Mouse (Mus musculus) WW6 (cell line): ENCODE data around the gene Lamc1.

Experiments used
- DNase-seq: peaks from one replicate; pipeline ENCODE4 v3.0.0-alpha.2; 2013; ENCODE audit warnings: low read depth, low spot score

The Lamc1 gene

DNA sequence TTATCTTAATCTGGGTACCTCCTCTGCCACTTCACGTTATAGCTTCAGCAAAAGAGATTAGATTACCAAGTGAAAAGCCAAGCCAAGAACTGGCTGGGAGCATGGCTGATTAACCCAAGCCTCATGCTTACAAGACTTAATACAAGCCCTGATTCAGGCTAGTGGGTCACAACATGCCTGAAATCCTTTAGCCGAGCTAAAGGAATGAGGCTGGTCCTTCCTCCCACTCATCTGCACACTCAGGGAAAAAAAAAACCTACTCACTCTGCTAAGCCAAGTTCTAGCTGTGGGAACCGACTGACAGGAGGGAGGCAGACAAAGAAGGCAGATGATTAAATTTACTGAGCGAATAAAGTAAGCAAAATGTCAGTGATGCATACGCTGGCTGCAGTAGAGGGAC lies 65.7 kb downstream of the Lamc1 start:
- DNase-seq = no peak

- no peak for DNase-seq
Observed at GRCm38 (mm10) chr1:153265579-153265978, 67.0 kb downstream of the Lamc1 start.

- no peak for DNase-seq
Observed at GRCm38 (mm10) chr1:153265066-153265465, 67.5 kb downstream of the Lamc1 start.

- DNase-seq = no peak
Observed at GRCm38 (mm10) chr1:153259752-153260300, 72.8 kb downstream of the Lamc1 start.

GRCm38 (mm10) chr1:153252540-153253210 lies 79.9 kb downstream of the Lamc1 start:
- DNase-seq = no peak

GRCm38 (mm10) chr1:153251590-153252206 lies 80.9 kb downstream of the Lamc1 start:
- no peak for DNase-seq

GRCm38 (mm10) chr1:153241346-153241745 lies 91.2 kb downstream of the Lamc1 start:
- DNase-seq = no peak

DNA sequence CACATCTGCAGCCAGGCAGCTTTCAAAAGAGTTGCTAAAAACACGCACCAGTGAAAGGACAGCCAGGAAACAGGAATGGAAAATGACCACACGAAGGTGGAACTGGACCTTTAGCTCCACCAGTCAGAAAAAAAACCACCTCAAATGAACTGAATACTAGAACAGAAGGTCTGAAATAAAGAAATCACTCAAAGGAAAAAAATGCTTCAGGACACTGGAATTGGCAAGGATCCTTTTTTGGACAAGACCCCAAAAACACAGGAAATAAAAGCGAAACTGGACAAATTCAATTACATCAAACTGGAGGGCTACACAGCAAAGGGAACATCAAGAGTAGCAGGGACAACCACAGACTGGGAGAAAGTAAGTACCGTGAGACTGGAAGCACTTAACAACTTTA lies 97.0 kb downstream of the Lamc1 start:
- no peak for DNase-seq

- no peak for DNase-seq
Observed at GRCm38 (mm10) chr1:153231681-153232080, 100.9 kb downstream of the Lamc1 start.

- no peak for DNase-seq
Observed at GRCm38 (mm10) chr1:153227916-153228315, 104.7 kb downstream of the Lamc1 start.

DNA sequence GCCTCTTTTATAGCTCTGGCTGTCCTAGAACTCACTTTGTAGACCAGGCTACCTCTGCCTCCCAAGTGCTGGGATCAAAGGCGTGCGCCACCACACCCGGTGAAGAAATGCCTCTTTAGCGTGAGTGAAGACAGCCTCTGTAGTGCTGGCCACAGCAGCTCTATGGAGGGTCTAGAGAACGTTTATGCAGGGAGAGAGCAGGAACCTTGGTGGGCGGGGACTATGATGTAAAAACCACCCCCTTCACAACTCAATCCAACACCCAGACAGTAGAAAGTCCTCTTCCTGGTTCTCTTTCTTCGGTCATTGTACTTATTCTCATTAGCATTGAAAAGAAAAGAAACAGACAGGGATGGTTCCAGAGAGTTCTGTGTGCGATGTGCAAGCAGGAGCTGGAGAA lies 105.5 kb downstream of the Lamc1 start:
- DNase-seq = no peak

DNA sequence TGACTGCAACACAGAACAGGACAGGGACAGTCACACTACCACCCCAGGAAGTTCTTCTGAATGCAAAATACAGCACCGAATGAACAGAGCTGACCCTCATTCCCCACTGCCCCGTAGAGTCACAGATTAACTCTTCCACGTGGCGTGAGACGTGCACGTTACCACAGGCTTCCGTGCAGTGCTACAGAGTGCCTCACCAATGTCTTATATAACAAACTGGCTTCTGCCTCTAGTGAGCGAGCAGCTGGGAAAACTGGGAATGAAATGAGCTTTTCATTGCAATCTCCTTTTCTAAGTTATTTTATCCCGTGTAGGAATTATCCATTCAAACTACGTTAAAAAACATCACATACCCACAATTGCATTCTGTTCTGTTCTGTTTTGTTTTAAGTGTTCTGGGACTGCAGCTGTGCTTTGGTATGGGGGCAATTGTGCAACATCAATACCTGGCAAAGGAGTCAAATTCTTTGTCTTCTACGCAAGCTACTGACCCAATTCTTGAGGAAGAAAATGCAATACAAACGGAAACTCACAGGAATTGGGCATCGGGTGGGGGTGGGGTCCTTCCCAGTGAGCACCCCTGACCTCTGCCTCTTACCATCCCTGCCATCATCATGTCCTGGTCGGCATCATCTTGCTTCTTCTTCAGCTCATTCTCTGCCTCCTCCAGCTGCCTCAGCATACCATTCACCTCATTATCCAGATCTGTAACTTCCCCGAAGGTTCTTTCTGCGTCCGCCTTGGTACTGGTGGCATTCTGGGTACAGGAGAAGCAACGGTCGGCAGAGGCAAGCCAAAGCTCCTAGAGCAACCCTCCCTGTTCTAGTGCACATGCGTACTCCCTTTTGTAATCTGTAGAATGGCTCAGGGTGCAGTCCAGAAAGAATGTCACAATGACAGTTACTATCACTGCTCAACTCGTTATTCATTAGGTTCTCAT lies 106.5 kb downstream of the Lamc1 start:
- DNase-seq = no peak

DNA sequence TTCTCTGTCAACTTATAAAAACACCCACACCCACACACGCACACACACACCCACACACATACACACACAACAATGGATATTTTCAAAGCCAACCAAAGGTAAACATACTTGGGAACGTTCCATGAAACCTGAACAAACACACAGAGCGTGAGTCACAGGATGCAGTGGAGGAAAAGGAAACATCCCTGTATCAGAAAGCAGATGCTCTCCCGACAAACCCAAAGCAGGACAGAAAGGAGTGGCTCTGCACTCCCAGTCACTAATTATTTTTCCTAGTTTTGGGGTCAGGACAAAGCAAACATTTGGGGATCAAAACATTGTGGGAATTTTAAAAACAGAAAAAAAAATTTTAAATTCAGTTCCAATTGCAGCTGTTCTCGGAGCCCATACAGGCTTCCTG lies 108.3 kb downstream of the Lamc1 start:
- DNase-seq = no peak

GRCm38 (mm10) chr1:153219376-153219775 lies 113.2 kb downstream of the Lamc1 start:
- no peak for DNase-seq

GRCm38 (mm10) chr1:153216516-153216915 lies 116.1 kb downstream of the Lamc1 start:
- no peak for DNase-seq

GRCm38 (mm10) chr1:153215676-153216075 lies 116.9 kb downstream of the Lamc1 start:
- no peak for DNase-seq

- no peak for DNase-seq
Observed at GRCm38 (mm10) chr1:153210992-153211391, 121.6 kb downstream of the Lamc1 start.

DNA sequence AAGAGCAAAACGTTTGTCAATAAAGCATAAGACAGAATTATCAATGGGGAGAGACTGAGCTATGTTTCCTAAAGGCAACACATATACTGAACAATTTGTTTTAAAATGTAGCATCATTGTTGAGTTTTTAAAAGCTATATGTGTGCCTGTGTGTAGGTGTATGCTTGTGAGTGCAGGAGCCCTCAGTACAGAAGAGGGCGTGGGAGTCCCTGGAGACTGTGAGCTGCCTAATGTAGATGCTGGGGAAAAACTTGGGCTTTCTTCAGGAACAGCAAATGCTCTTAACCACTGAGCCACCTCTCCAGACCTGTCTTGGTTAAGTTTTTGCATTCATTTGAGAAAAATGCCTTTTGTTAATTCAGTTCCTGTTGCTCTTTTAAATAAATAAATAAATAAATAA lies 122.4 kb downstream of the Lamc1 start:
- DNase-seq = no peak

GRCm38 (mm10) chr1:153202195-153202594 lies 130.4 kb downstream of the Lamc1 start:
- no peak for DNase-seq

- DNase-seq = no peak
Observed at GRCm38 (mm10) chr1:153201448-153201847, 131.1 kb downstream of the Lamc1 start.

GRCm38 (mm10) chr1:153197316-153197850 lies 135.2 kb downstream of the Lamc1 start:
- DNase-seq = no peak

DNA sequence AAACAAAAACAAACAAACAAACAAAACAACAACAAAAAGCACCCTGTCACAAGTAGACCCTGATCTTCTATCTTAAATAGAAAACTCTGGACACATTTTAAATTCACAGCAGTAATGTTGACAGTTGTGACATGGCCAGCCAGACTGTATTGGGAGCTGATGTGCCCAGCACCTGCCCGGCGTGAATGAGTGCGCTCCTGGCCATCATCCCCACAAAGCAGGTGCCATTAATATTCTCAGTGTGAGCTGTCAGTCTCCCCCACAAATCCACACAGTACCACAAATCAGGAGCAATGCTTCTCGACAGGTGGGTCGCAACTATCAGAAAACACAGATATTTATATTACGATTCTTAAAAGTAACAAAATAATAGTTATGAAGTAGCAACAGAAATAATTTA lies 139.6 kb downstream of the Lamc1 start:
- DNase-seq = no peak
